Mouse (Mus musculus): ENCODE results near the gene Hspg2.

Gene Hspg2

GRCm38 (mm10) chr4:137461217-137461616, 7.4 kb upstream of the Hspg2 start:
- no peak for DNase-seq (ENCODE audit: low read depth, low spot score)

GRCm38 (mm10) chr4:137461981-137462690, 6.4 kb upstream of the Hspg2 start:
- no peak for DNase-seq (ENCODE audit: low read depth, low spot score)

- no peak for DNase-seq (ENCODE audit: low read depth, low spot score)
These were observed 3.3 kb upstream of the Hspg2 start for GRCm38 (mm10) chr4:137465125-137465787.

- DNase-seq (ENCODE audit: low read depth, low spot score) = no peak
These were observed 1.6 kb upstream of the Hspg2 start for GRCm38 (mm10) chr4:137466991-137467390.

- DNase-seq (ENCODE audit: low read depth, low spot score) = no peak
These were observed 1.0 kb upstream of the Hspg2 start for GRCm38 (mm10) chr4:137467525-137467924.

GRCm38 (mm10) chr4:137469081-137469844, 694 bp downstream of the Hspg2 start:
- peak; percentile 89 for DNase-seq (ENCODE audit: low read depth, low spot score)

- peak; percentile 97 for DNase-seq (ENCODE audit: low read depth, low spot score)
These were observed 1.5 kb downstream of the Hspg2 start for GRCm38 (mm10) chr4:137469845-137470692.

GRCm38 (mm10) chr4:137470701-137471317, 2.2 kb downstream of the Hspg2 start:
- DNase-seq (ENCODE audit: low read depth, low spot score) = no peak

- no peak for DNase-seq (ENCODE audit: low read depth, low spot score)
These were observed 2.8 kb downstream of the Hspg2 start for GRCm38 (mm10) chr4:137471326-137471725.

- no peak for DNase-seq (ENCODE audit: low read depth, low spot score)
These were observed 4.7 kb downstream of the Hspg2 start for GRCm38 (mm10) chr4:137473240-137473639.

GRCm38 (mm10) chr4:137473701-137474388, 5.3 kb downstream of the Hspg2 start:
- no peak for DNase-seq (ENCODE audit: low read depth, low spot score)

- no peak for DNase-seq (ENCODE audit: low read depth, low spot score)
These were observed 6.1 kb downstream of the Hspg2 start for GRCm38 (mm10) chr4:137474694-137475093.

- DNase-seq (ENCODE audit: low read depth, low spot score) = no peak
These were observed 6.9 kb downstream of the Hspg2 start for GRCm38 (mm10) chr4:137475271-137476050.

GRCm38 (mm10) chr4:137476065-137476760, 7.6 kb downstream of the Hspg2 start:
- DNase-seq (ENCODE audit: low read depth, low spot score) = peak; percentile 64

GRCm38 (mm10) chr4:137476761-137477237, 8.2 kb downstream of the Hspg2 start:
- DNase-seq (ENCODE audit: low read depth, low spot score) = no peak

- no peak for DNase-seq (ENCODE audit: low read depth, low spot score)
These were observed 9.0 kb downstream of the Hspg2 start for GRCm38 (mm10) chr4:137477611-137478010.

GRCm38 (mm10) chr4:137478306-137478705, 9.7 kb downstream of the Hspg2 start:
- no peak for DNase-seq (ENCODE audit: low read depth, low spot score)

GRCm38 (mm10) chr4:137479757-137480156, 11.2 kb downstream of the Hspg2 start:
- peak; percentile 89 for DNase-seq (ENCODE audit: low read depth, low spot score)

Data from ZHBTc4 (cell line).